Mouse (Mus musculus) duodenum, adult 2 months (tissue): ENCODE measurements around the gene Ascl5. TPM values are rescaled to one million over a fixed set of nuclear protein-coding genes. Genes with fewer than 3 reads are reported as not detected.

Experiments used
- polyA plus RNA-seq: library from polyadenylated mRNA; depleted of rRNA; stranded (reverse); fragments of >200 nt; gene quantifications from 2 replicates; pipeline ENCODE4 v1.2.3, GENCODE M21; 2012; ENCODE audit warnings: low replicate concordance; rRNA removed

The Ascl5 gene
- polyA plus RNA-seq: not detected in 2 replicates

DNA sequence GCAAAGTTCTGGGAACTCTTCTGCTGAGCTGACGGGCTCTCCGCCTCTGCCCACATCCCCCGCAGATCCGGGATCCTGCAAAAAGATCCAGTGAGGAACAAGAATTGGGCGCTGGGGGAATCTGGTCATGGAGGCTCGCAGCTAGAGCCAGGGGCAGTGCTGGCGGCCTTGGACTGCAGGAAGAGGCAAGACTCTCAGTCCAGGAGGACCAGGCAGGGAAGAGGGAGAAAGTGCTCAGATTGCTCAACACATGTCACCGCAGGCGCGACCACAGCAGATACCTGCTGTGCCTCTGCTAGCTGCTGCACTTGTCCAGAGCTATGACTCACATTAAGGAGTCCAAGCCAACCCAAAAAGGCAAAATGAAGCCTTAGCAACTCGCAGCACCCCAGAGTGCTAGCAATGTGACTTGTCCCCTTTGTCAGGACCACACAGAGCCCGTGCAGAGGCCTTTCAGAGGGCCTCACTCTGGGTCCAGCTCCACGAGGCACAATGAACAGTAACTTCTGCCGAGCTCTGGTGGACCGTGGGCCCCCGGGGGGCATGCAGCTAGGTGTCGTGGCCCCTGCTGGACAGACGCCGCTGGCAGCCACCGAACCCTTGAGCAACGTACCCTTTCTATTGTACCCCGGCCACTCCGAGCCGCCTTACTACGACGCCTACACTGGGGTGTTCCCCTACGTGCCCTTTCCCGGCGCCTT, at the start of gene Ascl5:
Gene Ascl5, plus strand, starts transcription at position 493 of the 701 bp plus-strand sequence.

GRCm38 (mm10) chr1:136006292-136006748, 44.3 kb upstream of the Ascl5 start, which contains the start of gene Igfn1:
TSS of gene Igfn1 (minus strand) at chr1:136006342.

GRCm38 (mm10) chr1:136007211-136008158, 43.1 kb upstream of the Ascl5 start, which contains the start of gene Tmem9:
TSS of gene Tmem9 (plus strand) at chr1:136008150.

DNA sequence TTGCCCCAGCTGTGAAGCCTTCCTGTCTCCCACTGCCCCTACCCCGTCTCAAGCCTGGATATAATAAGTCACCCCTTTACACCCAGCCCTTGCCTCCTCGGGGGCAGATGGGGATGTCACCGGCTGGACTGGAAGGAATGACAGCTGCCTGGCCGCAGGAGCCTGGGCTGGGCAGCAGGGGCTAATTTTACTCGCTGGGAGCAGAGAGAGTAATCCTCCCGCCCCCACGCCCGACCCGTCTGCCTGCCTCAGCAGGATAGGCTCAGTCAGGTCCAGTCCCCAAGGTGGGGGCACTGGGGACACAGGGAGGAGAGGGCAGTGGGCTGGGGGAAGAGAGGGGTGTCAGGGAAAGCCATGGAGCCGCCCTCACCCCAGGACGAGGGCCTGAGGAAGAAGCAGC, 1.9 kb downstream of the Ascl5 start, which contains the start of gene Cacna1s:
Gene Cacna1s, plus strand, starts transcription at position 204 of the 400 bp plus-strand sequence.

Other genes starting within 250 kb of the Ascl5 start
- 294 and 344 TPM in 2 replicates for gene Lad1, start 232.2 kb upstream of the Ascl5 start, polyA plus RNA-seq
- 0.74 and 4.4 TPM in 2 replicates for gene Tnnt2, start 214.4 kb upstream of the Ascl5 start, polyA plus RNA-seq
- 4.5 and 9.0 TPM in 2 replicates for gene Pkp1, start 131.6 kb upstream of the Ascl5 start, polyA plus RNA-seq
- gene Igfn1, start 44.5 kb upstream of the Ascl5 start, polyA plus RNA-seq: 0.07 TPM in 1 of 2 replicates, not detected in the other
- 22.3 and 33.2 TPM in 2 replicates for gene Tmem9, start 42.7 kb upstream of the Ascl5 start, polyA plus RNA-seq
- 2.1 and 2.7 TPM in 2 replicates for gene Cacna1s, start 1.9 kb downstream of the Ascl5 start, polyA plus RNA-seq
- gene Kif21b, start 80.6 kb downstream of the Ascl5 start, polyA plus RNA-seq: 16.4 and 18.7 TPM in 2 replicates
- gene Mroh3, start 162.0 kb downstream of the Ascl5 start, polyA plus RNA-seq: 1.1 and 1.5 TPM in 2 replicates
- 42.7 and 53.8 TPM in 2 replicates for gene Inava, start 183.5 kb downstream of the Ascl5 start, polyA plus RNA-seq
- 0.36 TPM in 1 of 2 replicates, not detected in the other for gene Gpr25, start 210.1 kb downstream of the Ascl5 start, polyA plus RNA-seq